Mouse (Mus musculus) testis, adult 10 weeks (tissue): Measurements from ENCODE around the gene Picalm. TPM values are rescaled to one million over a fixed set of nuclear protein-coding genes. Genes with fewer than 3 reads are reported as not detected.

Source experiments
- polyA plus RNA-seq: library from polyadenylated mRNA; stranded (reverse); fragments of 350-450 nt; fragmentation: Illumina TruSeq; extraction: RNeasy Lipid Tissue Mini Kit (QIAGEN cat#74804); gene quantifications from one replicate; pipeline ENCODE4 v1.2.3, GENCODE M21; 2014; ENCODE audit warnings: low read depth, low replicate concordance

Picalm gene
- 270 TPM for polyA plus RNA-seq

GRCm38 (mm10) chr7:90129732-90130392 is at the start of gene Picalm:
Gene Picalm, plus strand, starts transcription at chr7:90130213.

Other genes starting within 250 kb of the Picalm start
- gene Ccdc81, start 226.6 kb upstream of the Picalm start, polyA plus RNA-seq, result 196 TPM
- 23.5 TPM for gene Hikeshi, start 189.0 kb upstream of the Picalm start, polyA plus RNA-seq
- gene Eed, start 149.2 kb upstream of the Picalm start, polyA plus RNA-seq, result 89.6 TPM
- 340 TPM for gene Ccdc83, start 135.6 kb downstream of the Picalm start, polyA plus RNA-seq
- gene Sytl2, start 172.0 kb downstream of the Picalm start, polyA plus RNA-seq, result 5.2 TPM